Mouse (Mus musculus): Measurements from ENCODE around the gene Bcl9. TPM values are rescaled to one million over a fixed set of nuclear protein-coding genes. Genes with fewer than 3 reads are reported as not detected.

Gene Bcl9
- polyA plus RNA-seq, 1 experiment from 2014 or later: 19.2 TPM

- Histone ChIP-seq H3K36me3 (ENCODE audit: control insufficient read depth, insufficient read depth, low read length) (no peaks in the 10 kb centered on the region), H3K9ac (ENCODE audit: low read length) (no peak overlapping the region), H3K4me2 (replicated peaks; ENCODE audit: low read depth) (no peak overlapping the region), H3K9me3 (ENCODE audit: control insufficient read depth, low read length) (no peaks in the 10 kb centered on the region), H3K4me3 (ENCODE audit: low read depth, low read length) (no peak overlapping the region), H3K27me3 (ENCODE audit: control insufficient read depth, insufficient read depth, low read length) (no peaks in the 10 kb centered on the region), H3K27ac (replicated peaks) (no peak overlapping the region), H3K4me1 (replicated peaks; ENCODE audit: control insufficient read depth, insufficient read depth) (no peaks in the 10 kb centered on the region)
- ATAC-seq (ENCODE audit: low FRiP score, low TSS enrichment) (no peak), DNase-seq (ENCODE audit: low spot score) (no peak)
- TF ChIP-seq EP300 (optimal IDR thresholded peaks at IDR 0.05) (no peak), CTCF (IDR thresholded peaks at IDR 0.05; ENCODE audit: low read depth) (no peak)
- WGBS: 76% methylated on average over 6 of the region's 6 CpGs
Measured at GRCm38 (mm10) chr3:97178885-97179284, 118.8 kb downstream of the Bcl9 start.

- Histone ChIP-seq H3K4me2 (replicated peaks; ENCODE audit: low read depth) (no peak overlapping the region), H3K9ac (ENCODE audit: low read length) (no peak overlapping the region), H3K27ac (replicated peaks) (no peak overlapping the region), H3K4me1 (replicated peaks; ENCODE audit: control insufficient read depth, insufficient read depth) (no peaks in the 10 kb centered on the region), H3K9me3 (ENCODE audit: control insufficient read depth, low read length) (no peaks in the 10 kb centered on the region), H3K27me3 (ENCODE audit: control insufficient read depth, insufficient read depth, low read length) (no peaks in the 10 kb centered on the region), H3K4me3 (ENCODE audit: low read depth, low read length) (no peak overlapping the region), H3K36me3 (ENCODE audit: control insufficient read depth, insufficient read depth, low read length) (no peaks in the 10 kb centered on the region)
- TF ChIP-seq EP300 (optimal IDR thresholded peaks at IDR 0.05) (no peak), CTCF (IDR thresholded peaks at IDR 0.05; ENCODE audit: low read depth) (no peak)
- ATAC-seq (ENCODE audit: low FRiP score, low TSS enrichment): no peak
- DNase-seq (ENCODE audit: low spot score): no peak
- WGBS: 88% methylated on average over 5 of the region's 5 CpGs
Measured at GRCm38 (mm10) chr3:97172632-97173031, 125.1 kb downstream of the Bcl9 start.

GRCm38 (mm10) chr3:97172231-97172630 lies 125.5 kb downstream of the Bcl9 start:
- ATAC-seq (ENCODE audit: low FRiP score, low TSS enrichment) (no peak), DNase-seq (ENCODE audit: low spot score) (no peak)
- no peak overlapping the region for H3K27ac ChIP-seq (replicated peaks)
- H3K4me1 ChIP-seq (replicated peaks; ENCODE audit: control insufficient read depth, insufficient read depth): no peaks in the 10 kb centered on the region
- H3K4me3 ChIP-seq (ENCODE audit: low read depth, low read length): no peak overlapping the region
- no peak overlapping the region for H3K4me2 ChIP-seq (replicated peaks; ENCODE audit: low read depth)
- H3K9me3 ChIP-seq (ENCODE audit: control insufficient read depth, low read length): no peaks in the 10 kb centered on the region
- no peaks in the 10 kb centered on the region for H3K27me3 ChIP-seq (ENCODE audit: control insufficient read depth, insufficient read depth, low read length)
- TF ChIP-seq CTCF (IDR thresholded peaks at IDR 0.05; ENCODE audit: low read depth): no peak
- TF ChIP-seq EP300 (optimal IDR thresholded peaks at IDR 0.05): no peak
- WGBS: 65% methylated on average over 9 of the region's 9 CpGs
- no peak overlapping the region for H3K9ac ChIP-seq (ENCODE audit: low read length)
- H3K36me3 ChIP-seq (ENCODE audit: control insufficient read depth, insufficient read depth, low read length): no peaks in the 10 kb centered on the region

- WGBS: 66% methylated on average over 6 of the region's 6 CpGs
- Histone ChIP-seq H3K4me1 (replicated peaks; ENCODE audit: control insufficient read depth, insufficient read depth) (no peaks in the 10 kb centered on the region), H3K27me3 (ENCODE audit: control insufficient read depth, insufficient read depth, low read length) (no peaks in the 10 kb centered on the region), H3K4me2 (replicated peaks; ENCODE audit: low read depth) (no peak overlapping the region), H3K9ac (ENCODE audit: low read length) (no peak overlapping the region), H3K9me3 (ENCODE audit: control insufficient read depth, low read length) (no peaks in the 10 kb centered on the region), H3K36me3 (ENCODE audit: control insufficient read depth, insufficient read depth, low read length) (no peaks in the 10 kb centered on the region), H3K27ac (replicated peaks) (no peak overlapping the region), H3K4me3 (ENCODE audit: low read depth, low read length) (no peak overlapping the region)
- no peak for DNase-seq (ENCODE audit: low spot score)
- TF ChIP-seq EP300 (optimal IDR thresholded peaks at IDR 0.05): no peak
- TF ChIP-seq CTCF (IDR thresholded peaks at IDR 0.05; ENCODE audit: low read depth): no peak
- ATAC-seq (ENCODE audit: low FRiP score, low TSS enrichment): no peak
Measured at GRCm38 (mm10) chr3:97171531-97171930, 126.2 kb downstream of the Bcl9 start.

- WGBS: 62% methylated on average over 4 of the region's 4 CpGs
- no peak for TF ChIP-seq CTCF (IDR thresholded peaks at IDR 0.05; ENCODE audit: low read depth)
- no peak for TF ChIP-seq EP300 (optimal IDR thresholded peaks at IDR 0.05)
- no peak for ATAC-seq (ENCODE audit: low FRiP score, low TSS enrichment)
Measured at GRCm38 (mm10) chr3:97167126-97167525, 130.6 kb downstream of the Bcl9 start.

GRCm38 (mm10) chr3:97164477-97164876 lies 133.2 kb downstream of the Bcl9 start:
- H3K36me3 ChIP-seq (ENCODE audit: control insufficient read depth, insufficient read depth, low read length): no peaks in the 10 kb centered on the region
- DNase-seq (ENCODE audit: low spot score) (no peak), ATAC-seq (ENCODE audit: low FRiP score, low TSS enrichment) (no peak)
- H3K9ac ChIP-seq (ENCODE audit: low read length): no peak overlapping the region
- no peak overlapping the region for H3K27ac ChIP-seq (replicated peaks)
- H3K4me1 ChIP-seq (replicated peaks; ENCODE audit: control insufficient read depth, insufficient read depth): no peaks in the 10 kb centered on the region
- H3K9me3 ChIP-seq (ENCODE audit: control insufficient read depth, low read length): no peaks in the 10 kb centered on the region
- no peak overlapping the region for H3K4me3 ChIP-seq (ENCODE audit: low read depth, low read length)
- H3K27me3 ChIP-seq (ENCODE audit: control insufficient read depth, insufficient read depth, low read length): no peaks in the 10 kb centered on the region
- WGBS: 65% methylated on average over 4 of the region's 4 CpGs
- H3K4me2 ChIP-seq (replicated peaks; ENCODE audit: low read depth): no peak overlapping the region
- TF ChIP-seq EP300 (optimal IDR thresholded peaks at IDR 0.05) (no peak), CTCF (IDR thresholded peaks at IDR 0.05; ENCODE audit: low read depth) (no peak)

More at GRCm38 (mm10) chr3:97167126-97167525, 130.6 kb downstream of the Bcl9 start:
- Histone ChIP-seq H3K36me3 (ENCODE audit: control insufficient read depth, insufficient read depth, low read length) (no peaks in the 10 kb centered on the region), H3K4me2 (replicated peaks; ENCODE audit: low read depth) (no peak overlapping the region), H3K27ac (replicated peaks) (no peak overlapping the region), H3K4me1 (replicated peaks; ENCODE audit: control insufficient read depth, insufficient read depth) (no peaks in the 10 kb centered on the region), H3K27me3 (ENCODE audit: control insufficient read depth, insufficient read depth, low read length) (no peaks in the 10 kb centered on the region), H3K9ac (ENCODE audit: low read length) (no peak overlapping the region), H3K4me3 (ENCODE audit: low read depth, low read length) (no peak overlapping the region), H3K9me3 (ENCODE audit: control insufficient read depth, low read length) (no peaks in the 10 kb centered on the region)
- DNase-seq (ENCODE audit: low spot score): no peak
